Mouse (Mus musculus): ENCODE data around the gene Camta2.

DNA sequence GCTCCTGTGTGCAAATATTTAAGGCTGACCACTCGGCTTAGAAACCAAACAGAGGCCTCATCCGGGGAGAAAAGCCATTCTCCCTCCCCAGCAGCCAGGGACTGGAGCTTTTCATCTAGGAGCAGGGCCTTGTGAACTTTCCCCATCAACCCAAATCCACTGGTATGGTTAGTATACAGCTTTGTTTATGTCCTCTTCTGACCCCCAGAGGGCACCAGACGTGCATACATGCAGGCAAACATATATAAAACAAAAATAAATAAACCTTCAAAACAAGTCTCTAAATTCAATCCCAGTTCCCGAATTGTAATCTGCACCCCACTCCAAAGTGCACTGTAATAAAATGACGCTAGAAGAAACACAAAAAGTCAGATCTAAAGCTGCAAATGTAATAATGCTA is 58.3 kb downstream of the Camta2 start:
- TF ChIP-seq CTCF (IDR thresholded peaks at IDR 0.05; ENCODE audit: borderline replicate concordance, extremely low read depth, insufficient read depth, insufficient read length) (peak; percentile 40; the same call in 1 of the 2 replicates), POLR2A (IDR thresholded peaks at IDR 0.05; ENCODE audit: borderline replicate concordance, extremely low read depth, insufficient read depth, insufficient read length, poor library complexity, severe bottlenecking) (no peak)
